Mouse (Mus musculus) left cerebral cortex, postnatal 4 days (tissue): ENCODE data around the gene Gm10722. TPM values are rescaled to one million over a fixed set of nuclear protein-coding genes. Genes with fewer than 3 reads are reported as not detected.
"Not testable (repeated sequence)": the region's sequence is repeated elsewhere in the genome, so short reads cannot be mapped to it uniquely, and the experiment has no call there.

Source experiments
- DNase-seq: peaks from one replicate; pipeline ENCODE4 v3.0.0-alpha.2; 2022
- intact Hi-C: fragments of 180-260 bp; cut with DNase I; formaldehyde crosslinking; loops from one replicate; pipeline ENCODE4 v1.15.1; 2025
- total RNA-seq, 2 experiments: library from RNA; stranded (reverse); gene quantifications; 2 replicates each; pipeline ENCODE4 v1.2.3; 2021

The Gm10722 gene
- total RNA-seq, result not detected

DNA sequence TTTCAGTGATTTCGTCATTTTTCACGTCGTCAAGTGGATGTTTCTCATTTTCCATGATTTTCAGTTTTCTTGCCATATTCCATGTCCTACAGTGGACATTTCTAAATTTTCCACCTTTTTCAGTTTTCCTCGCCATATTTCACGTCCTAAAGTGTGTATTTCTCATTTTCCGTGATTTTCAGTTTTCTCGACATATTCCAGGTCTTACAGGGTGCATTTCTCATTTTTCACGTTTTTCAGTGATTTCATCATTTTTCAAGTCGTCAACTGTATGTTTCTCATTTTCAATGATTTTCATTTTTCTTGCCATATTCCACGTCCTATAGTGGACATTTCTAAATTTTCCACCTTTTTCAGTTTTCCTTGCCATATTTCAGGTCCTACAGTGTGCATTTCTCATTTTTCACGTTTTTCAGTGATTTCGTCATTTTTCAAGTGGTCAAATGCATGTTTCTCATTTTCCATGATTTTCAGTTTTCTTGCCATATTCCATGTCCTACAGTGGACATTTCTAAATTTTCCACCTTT, at the start of gene Gm10722:
TSS of gene Gm10722 (plus strand) at position 478 of the 528 bp plus-strand sequence.
- intact Hi-C loops, DNase-seq: not testable (repeated sequence)

DNA sequence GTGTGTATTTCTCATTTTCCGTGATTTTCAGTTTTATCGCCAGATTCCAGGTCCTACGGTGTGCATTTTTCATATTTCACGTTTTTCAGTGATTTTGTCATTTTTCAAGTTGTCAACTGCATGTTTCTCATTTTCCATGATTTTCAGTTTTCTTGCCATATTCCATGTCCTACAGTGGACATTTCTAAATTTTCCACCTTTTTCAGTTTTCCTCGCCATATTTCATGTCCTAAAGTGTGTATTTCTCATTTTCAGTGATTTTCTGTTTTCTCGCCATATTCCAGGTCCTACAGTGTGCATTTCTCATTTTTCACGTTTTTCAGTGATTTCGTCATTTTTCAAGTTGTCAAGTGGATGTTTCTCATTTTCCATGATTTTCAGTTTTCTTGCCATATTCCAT, 284 bp downstream of the Gm10722 start:
- intact Hi-C loops, DNase-seq: not testable (repeated sequence)

DNA sequence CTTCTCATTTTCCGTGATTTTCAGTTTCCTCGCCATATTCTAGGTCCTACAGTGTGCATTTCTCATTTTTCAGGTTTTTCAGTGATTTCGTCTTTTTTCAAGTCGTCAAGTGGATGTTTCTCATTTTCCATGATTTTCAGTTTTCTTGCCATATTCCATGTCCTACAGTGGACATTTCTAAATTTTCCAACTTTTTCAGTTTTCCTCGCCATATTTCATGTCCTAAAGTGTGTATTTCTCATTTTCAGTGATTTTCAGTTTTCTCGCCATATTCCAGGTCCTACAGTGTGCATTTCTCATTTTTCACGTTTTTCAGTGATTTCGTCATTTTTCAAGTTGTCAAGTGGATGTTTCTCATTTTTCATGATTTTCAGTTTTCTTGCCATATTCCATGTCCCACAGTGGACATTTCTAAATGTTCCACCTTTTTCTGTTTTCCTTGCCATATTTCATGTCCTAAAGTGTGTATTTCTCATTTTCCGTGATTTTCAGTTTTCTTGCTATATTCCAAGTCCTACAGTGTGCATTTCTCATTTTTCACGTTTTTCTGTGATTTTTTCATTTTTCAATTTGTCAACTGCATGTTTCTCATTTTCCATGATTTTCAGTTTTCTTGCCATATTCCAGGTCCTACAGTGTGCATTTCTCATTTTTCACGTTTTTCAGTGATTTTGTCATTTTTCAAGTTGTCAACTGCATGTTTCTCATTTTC, 1.4 kb downstream of the Gm10722 start:
- intact Hi-C loops, result not testable (repeated sequence)
- peak; percentile 80 for DNase-seq

DNA sequence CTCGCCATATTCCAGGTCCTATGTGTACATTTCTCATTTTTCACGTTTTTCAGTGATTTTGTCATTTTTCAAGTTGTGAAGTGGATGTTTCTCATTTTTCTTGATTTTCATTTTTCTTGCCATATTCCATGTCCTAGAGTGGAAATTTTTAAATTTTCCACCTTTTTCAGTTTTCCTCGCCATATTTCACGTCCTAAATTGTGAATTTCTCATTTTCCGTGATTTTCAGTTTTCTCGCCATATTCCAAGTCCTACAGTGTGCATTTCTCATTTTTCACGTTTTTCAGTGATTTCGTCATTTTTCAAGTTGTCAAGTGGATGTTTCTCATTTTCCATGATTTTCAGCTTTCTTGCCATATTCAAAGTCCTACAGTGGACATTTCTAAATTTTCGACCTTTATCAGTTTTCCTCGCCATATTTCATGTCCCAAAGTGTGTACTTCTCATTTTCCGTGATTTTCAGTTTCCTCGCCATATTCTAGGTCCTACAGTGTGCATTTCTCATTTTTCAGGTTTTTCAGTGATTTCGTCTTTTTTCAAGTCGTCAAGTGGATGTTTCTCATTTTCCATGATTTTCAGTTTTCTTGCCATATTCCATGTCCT, 2.2 kb downstream of the Gm10722 start, which contains the start of gene Gm11168:
TSS of gene Gm11168 (plus strand) at position 553 of the 603 bp plus-strand sequence.
- DNase-seq, intact Hi-C loops: not testable (repeated sequence)

DNA sequence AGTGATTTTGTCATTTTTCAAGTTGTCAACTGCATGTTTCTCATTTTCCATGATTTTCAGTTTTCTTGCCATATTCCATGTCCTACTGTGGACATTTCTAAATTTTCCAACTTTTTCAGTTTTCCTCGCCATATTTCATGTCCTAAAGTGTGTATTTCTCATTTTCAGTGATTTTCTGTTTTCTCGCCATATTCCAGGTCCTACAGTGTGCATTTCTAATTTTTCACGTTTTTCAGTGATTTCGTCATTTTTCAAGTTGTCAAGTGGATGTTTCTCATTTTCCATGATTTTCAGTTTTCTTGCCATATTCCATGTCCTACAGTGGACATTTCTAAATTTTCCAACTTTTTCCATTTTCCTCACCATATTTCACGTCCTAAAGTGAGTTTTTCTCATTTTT, 5.5 kb downstream of the Gm10722 start:
- DNase-seq, intact Hi-C loops: not testable (repeated sequence)

DNA sequence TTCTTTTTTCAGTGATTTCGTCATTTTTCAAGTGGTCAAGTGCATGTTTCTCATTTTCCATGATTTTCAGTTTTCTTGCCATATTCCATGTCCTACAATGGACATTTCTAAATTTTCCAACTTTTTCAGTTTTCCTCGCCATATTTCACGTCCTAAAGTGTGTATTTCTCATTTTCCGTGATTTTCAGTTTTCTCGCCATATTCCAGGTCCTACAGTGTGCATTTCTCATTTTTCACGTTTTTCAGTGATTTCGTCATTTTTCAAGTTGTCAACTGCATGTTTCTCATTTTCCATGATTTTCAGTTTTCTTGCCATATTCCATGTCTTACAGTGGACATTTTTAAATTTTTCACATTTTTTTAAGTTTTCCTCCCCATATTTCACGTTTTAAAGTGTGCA, 5.9 kb downstream of the Gm10722 start:
- DNase-seq, intact Hi-C loops: not testable (repeated sequence)

DNA sequence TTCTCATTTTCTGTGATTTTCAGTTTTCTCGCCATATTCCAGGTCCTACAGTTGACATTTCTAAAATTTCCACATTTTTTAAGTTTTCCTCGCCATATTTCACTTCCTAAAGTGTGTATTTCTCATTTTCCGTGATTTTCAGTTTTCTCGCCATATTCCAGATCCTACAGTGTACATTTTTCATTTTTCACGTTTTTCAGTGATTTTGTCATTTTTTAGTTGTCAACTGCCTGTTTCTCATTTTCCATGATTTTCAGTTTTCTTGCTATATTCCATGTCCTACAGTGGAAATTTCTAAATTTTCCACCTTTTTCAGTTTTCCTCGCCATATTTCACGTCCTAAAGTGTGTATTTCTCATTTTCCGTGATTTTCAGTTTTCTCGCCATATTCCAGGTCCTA, 6.5 kb downstream of the Gm10722 start:
- intact Hi-C loops, DNase-seq: not testable (repeated sequence)

DNA sequence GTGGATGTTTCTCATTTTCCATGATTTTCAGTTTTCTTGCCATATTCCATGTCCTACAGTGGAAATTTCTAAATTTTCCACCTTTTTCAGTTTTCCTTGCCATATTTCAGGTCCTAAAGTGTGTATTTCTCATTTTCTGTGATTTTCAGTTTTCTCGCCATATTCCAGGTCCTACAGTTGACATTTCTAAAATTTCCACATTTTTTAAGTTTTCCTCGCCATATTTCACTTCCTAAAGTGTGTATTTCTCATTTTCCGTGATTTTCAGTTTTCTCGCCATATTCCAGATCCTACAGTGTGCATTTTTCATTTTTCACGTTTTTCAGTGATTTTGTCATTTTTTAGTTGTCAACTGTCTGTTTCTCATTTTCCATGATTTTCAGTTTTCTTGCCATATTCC, 8.6 kb downstream of the Gm10722 start:
- intact Hi-C loops, DNase-seq: not testable (repeated sequence)

DNA sequence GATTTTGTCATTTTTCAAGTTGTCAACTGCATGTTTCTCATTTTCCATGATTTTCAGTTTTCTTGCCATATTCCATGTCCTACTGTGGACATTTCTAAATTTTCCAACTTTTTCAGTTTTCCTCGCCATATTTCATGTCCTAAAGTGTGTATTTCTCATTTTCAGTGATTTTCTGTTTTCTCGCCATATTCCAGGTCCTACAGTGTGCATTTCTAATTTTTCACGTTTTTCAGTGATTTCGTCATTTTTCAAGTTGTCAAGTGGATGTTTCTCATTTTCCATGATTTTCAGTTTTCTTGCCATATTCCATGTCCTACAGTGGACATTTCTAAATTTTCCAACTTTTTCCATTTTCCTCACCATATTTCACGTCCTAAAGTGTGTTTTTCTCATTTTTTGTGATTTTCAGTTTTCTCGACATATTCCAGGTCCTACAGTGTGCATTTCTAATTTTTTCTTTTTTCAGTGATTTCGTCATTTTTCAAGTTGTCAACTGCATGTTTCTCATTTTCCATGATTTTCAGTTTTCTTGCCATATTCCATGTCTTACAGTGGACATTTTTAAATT, 11.4 kb downstream of the Gm10722 start:
- intact Hi-C loops, result not testable (repeated sequence)

DNA sequence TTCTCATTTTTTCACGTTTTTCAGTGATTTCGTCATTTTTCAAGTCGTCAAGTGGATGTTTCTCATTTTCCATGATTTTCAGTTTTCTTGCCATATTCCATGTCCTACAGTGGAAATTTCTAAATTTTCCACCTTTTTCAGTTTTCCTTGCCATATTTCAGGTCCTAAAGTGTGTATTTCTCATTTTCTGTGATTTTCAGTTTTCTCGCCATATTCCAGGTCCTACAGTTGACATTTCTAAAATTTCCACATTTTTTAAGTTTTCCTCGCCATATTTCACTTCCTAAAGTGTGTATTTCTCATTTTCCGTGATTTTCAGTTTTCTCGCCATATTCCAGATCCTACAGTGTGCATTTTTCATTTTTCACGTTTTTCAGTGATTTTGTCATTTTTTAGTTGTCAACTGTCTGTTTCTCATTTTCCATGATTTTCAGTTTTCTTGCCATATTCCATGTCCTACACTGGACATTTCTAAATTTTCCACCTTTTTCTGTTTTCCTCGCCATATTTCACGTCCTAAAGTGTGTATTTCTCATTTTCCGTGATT, 12.1 kb downstream of the Gm10722 start, which contains the start of gene Gm10721:
TSS of gene Gm10721 (plus strand) at position 408 of the 547 bp plus-strand sequence.
- DNase-seq, intact Hi-C loops: not testable (repeated sequence)

More for the DNA sequence above, 11.4 kb downstream of the Gm10722 start:
- DNase-seq, result not testable (repeated sequence)

DNA sequence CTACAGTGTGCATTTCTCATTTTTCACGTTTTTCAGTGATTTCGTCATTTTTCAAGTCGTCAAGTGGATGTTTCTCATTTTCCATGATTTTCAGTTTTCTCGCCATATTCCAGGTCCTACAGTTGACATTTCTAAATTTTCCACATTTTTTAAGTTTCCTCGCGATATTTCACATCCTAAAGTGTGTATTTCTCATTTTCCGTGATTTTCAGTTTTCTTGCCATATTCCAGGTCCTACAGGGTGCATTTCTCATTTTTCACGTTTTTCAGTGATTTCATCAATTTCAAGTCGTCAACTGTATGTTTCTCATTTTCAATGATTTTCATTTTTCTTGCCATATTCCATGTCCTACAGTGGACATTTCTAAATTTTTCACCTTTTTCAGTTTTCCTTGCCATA, 14.6 kb downstream of the Gm10722 start, which contains the start of gene Gm10720:
TSS of gene Gm10720 (plus strand) at position 301 of the 400 bp plus-strand sequence.
- intact Hi-C loops, DNase-seq: not testable (repeated sequence)

DNA sequence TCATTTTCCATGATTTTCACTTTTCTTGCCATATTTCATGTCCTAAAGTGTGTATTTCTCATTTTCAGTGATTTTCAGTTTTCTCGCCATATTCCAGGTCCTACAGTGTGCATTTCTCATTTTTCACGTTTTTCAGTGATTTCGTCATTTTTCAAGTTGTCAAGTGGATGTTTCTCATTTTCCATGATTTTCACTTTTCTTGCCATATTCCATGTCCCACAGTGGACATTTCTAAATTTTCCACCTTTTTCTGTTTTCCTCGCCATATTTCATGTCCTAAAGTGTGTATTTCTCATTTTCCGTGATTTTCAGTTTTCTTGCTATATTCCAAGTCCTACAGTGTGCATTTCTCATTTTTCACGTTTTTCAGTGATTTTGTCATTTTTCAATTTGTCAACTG, 15.2 kb downstream of the Gm10722 start:
- DNase-seq, intact Hi-C loops: not testable (repeated sequence)

DNA sequence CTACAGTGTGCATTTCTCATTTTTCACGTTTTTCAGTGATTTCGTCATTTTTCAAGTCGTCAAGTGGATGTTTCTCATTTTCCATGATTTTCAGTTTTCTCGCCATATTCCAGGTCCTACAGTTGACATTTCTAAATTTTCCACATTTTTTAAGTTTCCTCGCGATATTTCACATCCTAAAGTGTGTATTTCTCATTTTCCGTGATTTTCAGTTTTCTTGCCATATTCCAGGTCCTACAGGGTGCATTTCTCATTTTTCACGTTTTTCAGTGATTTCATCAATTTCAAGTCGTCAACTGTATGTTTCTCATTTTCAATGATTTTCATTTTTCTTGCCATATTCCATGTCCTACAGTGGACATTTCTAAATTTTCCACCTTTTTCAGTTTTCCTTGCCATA, 16.4 kb downstream of the Gm10722 start, which contains the start of gene Gm10719:
TSS of gene Gm10719 (plus strand) at position 301 of the 400 bp plus-strand sequence.
- DNase-seq, intact Hi-C loops: not testable (repeated sequence)

DNA sequence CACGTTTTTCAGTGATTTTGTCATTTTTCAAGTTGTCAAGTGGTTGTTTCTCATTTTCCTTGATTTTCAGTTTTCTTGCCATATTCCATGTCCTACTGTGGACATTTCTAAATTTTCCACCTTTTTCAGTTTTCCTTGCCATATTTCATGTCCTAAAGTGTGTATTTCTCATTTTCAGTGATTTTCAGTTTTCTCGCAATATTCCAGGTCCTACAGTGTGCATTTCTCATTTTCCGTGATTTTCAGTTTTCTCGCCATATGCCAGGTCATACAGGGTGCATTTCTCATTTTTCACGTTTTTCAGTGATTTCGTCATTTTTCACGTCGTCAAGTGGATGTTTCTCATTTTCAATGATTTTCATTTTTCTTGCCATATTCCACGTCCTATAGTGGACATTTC, 18.2 kb downstream of the Gm10722 start:
- DNase-seq, result peak; percentile 59
- intact Hi-C loops, result not testable (repeated sequence)

DNA sequence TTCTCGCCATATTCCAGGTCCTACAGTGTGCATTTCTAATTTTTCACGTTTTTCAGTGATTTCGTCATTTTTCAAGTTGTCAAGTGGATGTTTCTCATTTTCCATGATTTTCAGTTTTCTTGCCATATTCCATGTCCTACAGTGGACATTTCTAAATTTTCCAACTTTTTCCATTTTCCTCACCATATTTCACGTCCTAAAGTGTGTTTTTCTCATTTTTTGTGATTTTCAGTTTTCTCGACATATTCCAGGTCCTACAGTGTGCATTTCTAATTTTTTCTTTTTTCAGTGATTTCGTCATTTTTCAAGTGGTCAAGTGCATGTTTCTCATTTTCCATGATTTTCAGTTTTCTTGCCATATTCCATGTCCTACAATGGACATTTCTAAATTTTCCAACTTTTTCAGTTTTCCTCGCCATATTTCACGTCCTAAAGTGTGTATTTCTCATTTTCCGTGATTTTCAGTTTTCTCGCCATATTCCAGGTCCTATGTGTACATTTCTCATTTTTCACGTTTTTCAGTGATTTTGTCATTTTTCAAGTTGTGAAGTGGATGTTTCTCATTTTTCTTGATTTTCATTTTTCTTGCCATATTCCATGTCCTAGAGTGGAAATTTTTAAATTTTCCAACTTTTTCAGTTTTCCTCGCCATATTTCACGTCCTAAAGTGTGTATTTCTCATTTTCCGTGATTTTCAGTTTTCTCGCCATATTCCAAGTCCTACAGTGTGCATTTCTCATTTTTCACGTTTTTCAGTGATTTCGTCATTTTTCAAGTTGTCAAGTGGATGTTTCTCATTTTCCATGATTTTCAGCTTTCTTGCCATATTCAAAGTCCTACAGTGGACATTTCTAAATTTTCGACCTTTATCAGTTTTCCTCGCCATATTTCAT, 19.4 kb downstream of the Gm10722 start:
- intact Hi-C loops, result not testable (repeated sequence)
- DNase-seq, result peak; percentile 20

DNA sequence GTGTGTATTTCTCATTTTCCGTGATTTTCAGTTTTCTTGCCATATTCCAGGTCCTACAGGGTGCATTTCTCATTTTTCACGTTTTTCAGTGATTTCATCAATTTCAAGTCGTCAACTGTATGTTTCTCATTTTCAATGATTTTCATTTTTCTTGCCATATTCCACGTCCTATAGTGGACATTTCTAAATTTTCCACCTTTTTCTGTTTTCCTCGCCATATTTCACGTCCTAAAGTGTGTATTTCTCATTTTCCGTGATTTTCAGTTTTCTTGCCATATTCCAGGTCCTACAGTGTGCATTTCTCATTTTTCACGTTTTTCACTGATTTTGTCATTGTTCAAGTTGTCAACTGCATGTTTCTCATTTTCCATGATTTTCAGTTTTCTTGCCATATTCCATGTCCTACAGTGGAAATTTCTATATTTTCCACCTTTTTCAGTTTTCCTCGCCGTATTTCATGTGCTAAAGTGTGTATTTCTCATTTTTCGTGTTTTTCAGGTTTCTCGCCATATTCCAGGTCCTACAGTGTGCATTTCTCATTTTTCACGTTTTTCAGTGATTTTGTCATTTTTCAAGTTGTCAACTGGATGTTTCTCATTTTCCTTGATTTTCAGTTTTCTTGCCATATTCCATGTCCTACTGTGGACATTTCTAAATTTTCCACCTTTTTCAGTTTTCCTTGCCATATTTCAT, 21.7 kb downstream of the Gm10722 start:
- intact Hi-C loops, DNase-seq: not testable (repeated sequence)

DNA sequence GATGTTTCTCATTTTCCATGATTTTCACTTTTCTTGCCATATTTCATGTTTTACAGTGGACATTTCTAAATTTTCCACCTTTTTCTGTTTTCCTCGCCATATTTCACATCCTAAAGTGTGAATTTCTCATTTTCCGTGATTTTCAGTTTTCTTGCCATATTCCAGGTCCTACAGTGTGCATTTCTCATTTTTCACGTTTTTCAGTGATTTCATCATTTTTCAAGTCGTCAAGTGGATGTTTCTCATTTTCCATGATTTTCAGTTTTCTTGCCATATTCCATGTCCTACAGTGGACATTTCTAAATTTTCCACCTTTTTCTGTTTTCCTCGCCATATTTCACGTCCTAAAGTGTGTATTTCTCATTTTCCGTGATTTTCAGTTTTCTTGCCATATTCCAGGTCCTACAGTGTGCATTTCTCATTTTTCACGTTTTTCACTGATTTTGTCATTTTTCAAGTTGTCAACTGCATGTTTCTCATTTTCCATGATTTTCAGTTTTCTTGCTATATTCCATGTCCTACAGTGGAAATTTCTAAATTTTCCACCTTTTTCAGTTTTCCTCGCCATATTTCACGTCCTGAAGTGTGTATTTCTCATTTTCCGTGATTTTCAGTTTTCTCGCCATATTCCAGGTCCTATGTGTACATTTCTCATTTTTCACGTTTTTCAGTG, 22.7 kb downstream of the Gm10722 start, which contains the start of gene Gm10718:
TSS of gene Gm10718 (plus strand) at position 236 of the 673 bp plus-strand sequence.
- DNase-seq, intact Hi-C loops: not testable (repeated sequence)

DNA sequence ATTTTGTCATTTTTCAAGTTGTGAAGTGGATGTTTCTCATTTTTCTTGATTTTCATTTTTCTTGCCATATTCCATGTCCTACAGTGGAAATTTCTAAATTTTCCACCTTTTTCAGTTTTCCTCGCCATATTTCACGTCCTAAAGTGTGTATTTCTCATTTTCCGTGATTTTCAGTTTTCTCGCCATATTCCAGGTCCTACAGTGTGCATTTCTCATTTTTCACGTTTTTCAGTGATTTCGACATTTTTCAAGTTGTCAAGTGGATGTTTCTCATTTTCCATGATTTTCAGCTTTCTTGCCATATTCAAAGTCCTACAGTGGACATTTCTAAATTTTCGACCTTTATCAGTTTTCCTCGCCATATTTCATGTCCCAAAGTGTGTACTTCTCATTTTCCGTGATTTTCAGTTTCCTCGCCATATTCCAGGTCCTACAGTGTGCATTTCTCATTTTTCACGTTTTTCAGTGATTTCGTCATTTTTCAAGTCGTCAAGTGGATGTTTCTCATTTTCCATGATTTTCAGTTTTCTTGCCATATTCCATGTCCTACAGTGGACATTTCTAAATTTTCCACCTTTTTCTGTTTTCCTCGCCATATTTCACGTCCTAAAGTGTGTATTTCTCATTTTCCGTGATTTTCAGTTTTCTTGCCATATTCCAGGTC, 23.4 kb downstream of the Gm10722 start:
- intact Hi-C loops, result not testable (repeated sequence)

More for the DNA sequence above, 23.4 kb downstream of the Gm10722 start:
- DNase-seq, result not testable (repeated sequence)
